Mouse (Mus musculus) neural tube, embryonic 14.5 days (tissue): ENCODE results near the gene Fxyd7. TPM values are rescaled to one million over a fixed set of nuclear protein-coding genes. Genes with fewer than 3 reads are reported as not detected.

Experiments
- microRNA-seq: library from miRNA; unstranded; fragments of <30 nt; microRNA quantifications from one replicate; pipeline ENCODE4, GENCODE M21; 2016
- polyA plus RNA-seq: library from polyadenylated mRNA; unstranded; fragments of >200 nt; fragmentation: Nextera tagmentation; extraction: Ambion mirVana; gene quantifications from 2 replicates; pipeline ENCODE4 v1.2.1, GENCODE M21; 2014

Gene Fxyd7
- polyA plus RNA-seq, 1 experiment from 2014 or later: 299 TPM

Small RNAs within 50 kb of the gene (microRNA-seq; reads per million reads assigned to microRNA genes)
- gene Mir7050: not detected

Other genes starting within 250 kb of the Fxyd7 start
- 0.24 and 0.35 TPM in 2 replicates for gene Ffar2, start 227.7 kb downstream of the Fxyd7 start, polyA plus RNA-seq
- not detected in 2 replicates for gene Ffar3, start 195.3 kb downstream of the Fxyd7 start, polyA plus RNA-seq
- not detected in 2 replicates for gene Ffar1, start 189.9 kb downstream of the Fxyd7 start, polyA plus RNA-seq
- gene Cd22, start 171.1 kb downstream of the Fxyd7 start, polyA plus RNA-seq: not detected in 2 replicates
- 2.4 and 2.5 TPM in 2 replicates for gene Mag, start 136.6 kb downstream of the Fxyd7 start, polyA plus RNA-seq
- gene Hamp2, start 126.8 kb downstream of the Fxyd7 start, polyA plus RNA-seq: not detected in 2 replicates
- gene Hamp, start 107.4 kb downstream of the Fxyd7 start, polyA plus RNA-seq: not detected in 2 replicates
- 28.2 and 28.9 TPM in 2 replicates for gene Usf2, start 94.7 kb downstream of the Fxyd7 start, polyA plus RNA-seq
- gene Lsr, start 78.0 kb downstream of the Fxyd7 start, polyA plus RNA-seq: 10.2 and 15.3 TPM in 2 replicates
- 0.40 and 0.44 TPM in 2 replicates for gene Fam187b, start 77.7 kb downstream of the Fxyd7 start, polyA plus RNA-seq
- gene Fxyd5, start 9.0 kb downstream of the Fxyd7 start, polyA plus RNA-seq: 7.8 and 12.9 TPM in 2 replicates
- 9.6 and 22.9 TPM in 2 replicates for gene Fxyd1, start 5.7 kb upstream of the Fxyd7 start, polyA plus RNA-seq
- 1.1 TPM in 1 of 2 replicates, not detected in the other for gene Lgi4, start 7.9 kb upstream of the Fxyd7 start, polyA plus RNA-seq
- gene Fxyd3, start 25.2 kb upstream of the Fxyd7 start, polyA plus RNA-seq: 0.35 TPM in 1 of 2 replicates, not detected in the other
- 0.67 TPM in 1 of 2 replicates, not detected in the other for gene Hpn, start 63.8 kb upstream of the Fxyd7 start, polyA plus RNA-seq
- 12.0 and 17.6 TPM in 2 replicates for gene Scn1b, start 75.5 kb upstream of the Fxyd7 start, polyA plus RNA-seq
- gene Gramd1a, start 104.4 kb upstream of the Fxyd7 start, polyA plus RNA-seq: 180 and 208 TPM in 2 replicates
- gene Scgb2b2, start 239.0 kb upstream of the Fxyd7 start, polyA plus RNA-seq: not detected in 2 replicates
- gene Scgb1b2, start 240.4 kb upstream of the Fxyd7 start, polyA plus RNA-seq: not detected in 2 replicates